Mouse (Mus musculus): Measurements from ENCODE around the gene Ankar.

- TF ChIP-seq POLR2A (IDR thresholded peaks at IDR 0.05; ENCODE audit: borderline replicate concordance, extremely low read depth, insufficient read depth, insufficient read length, poor library complexity, severe bottlenecking) (no peak), CTCF (IDR thresholded peaks at IDR 0.05; ENCODE audit: borderline replicate concordance, extremely low read depth, insufficient read depth, insufficient read length) (no peak)
Observed at GRCm38 (mm10) chr1:72741406-72741805, 41.0 kb upstream of the Ankar start.
